Mouse (Mus musculus): ENCODE measurements around the gene Nr4a1. TPM values are rescaled to one million over a fixed set of nuclear protein-coding genes. Genes with fewer than 3 reads are reported as not detected.

Gene Nr4a1
- 16.0 and 16.4 TPM in 2 replicates for polyA plus RNA-seq (2015; fragmentation: Nextera tagmentation; extraction: Ambion mirVana)

GRCm38 (mm10) chr15:101253886-101254795, at the start of gene Nr4a1:
TSS of gene Nr4a1 (plus strand) at chr15:101254269.
- 2% methylated on average over 76 of the region's 82 CpGs for WGBS
- H3K9me3 ChIP-seq (replicated peaks) = no peaks in the 10 kb centered on the region
- H3K9ac ChIP-seq = peak within 1 kb of the TSS; percentile 54
- H3K4me1 ChIP-seq = peaks cover 18% of the 10 kb centered on the region
- peak; percentile 70 for ATAC-seq (ENCODE audit: insufficient number of reproducible peaks, low FRiP score, low TSS enrichment, low read depth)
- H3K27me3 ChIP-seq = no peaks in the 10 kb centered on the region
- peak within 1 kb of the TSS; percentile 65 for H3K27ac ChIP-seq (replicated peaks)
- H3K4me3 ChIP-seq (replicated peaks) = peak within 1 kb of the TSS; percentile 57
- H3K36me3 ChIP-seq = no peaks in the 10 kb centered on the region
- peak within 1 kb of the TSS; percentile 83 for H3K4me2 ChIP-seq (replicated peaks)

DNA sequence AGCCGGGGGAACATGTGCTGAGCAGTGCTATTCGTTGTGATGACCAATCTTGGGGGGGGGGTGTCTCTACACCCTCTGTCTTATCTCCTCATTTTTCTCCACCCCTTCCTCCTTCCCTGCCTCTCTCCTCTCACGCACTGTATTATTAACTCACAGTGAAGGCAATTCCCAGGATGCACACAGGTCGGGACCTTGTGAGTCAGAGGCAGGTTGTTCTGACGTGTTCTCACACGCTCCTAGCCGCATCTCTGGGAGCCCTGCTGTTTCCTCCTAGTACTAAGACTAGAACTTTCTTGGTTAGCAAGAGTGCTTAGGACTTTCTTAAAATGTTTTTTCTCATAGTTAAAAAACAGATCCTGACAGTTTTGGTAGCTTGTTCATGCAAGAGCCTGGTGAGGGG, 49.3 kb upstream of the Nr4a1 start:
- no peak overlapping the region for H3K4me2 ChIP-seq (replicated peaks)
- peaks cover 95% of the 10 kb centered on the region for H3K36me3 ChIP-seq
- H3K4me3 ChIP-seq (replicated peaks) = no peak overlapping the region
- WGBS = 59% methylated on average over 7 of the region's 7 CpGs
- H3K27me3 ChIP-seq = no peaks in the 10 kb centered on the region
- no peak for ATAC-seq (ENCODE audit: insufficient number of reproducible peaks, low FRiP score, low TSS enrichment, low read depth)
- H3K4me1 ChIP-seq = no peaks in the 10 kb centered on the region
- no peak overlapping the region for H3K27ac ChIP-seq (replicated peaks)
- no peak overlapping the region for H3K9ac ChIP-seq
- H3K9me3 ChIP-seq (replicated peaks) = no peaks in the 10 kb centered on the region

DNA sequence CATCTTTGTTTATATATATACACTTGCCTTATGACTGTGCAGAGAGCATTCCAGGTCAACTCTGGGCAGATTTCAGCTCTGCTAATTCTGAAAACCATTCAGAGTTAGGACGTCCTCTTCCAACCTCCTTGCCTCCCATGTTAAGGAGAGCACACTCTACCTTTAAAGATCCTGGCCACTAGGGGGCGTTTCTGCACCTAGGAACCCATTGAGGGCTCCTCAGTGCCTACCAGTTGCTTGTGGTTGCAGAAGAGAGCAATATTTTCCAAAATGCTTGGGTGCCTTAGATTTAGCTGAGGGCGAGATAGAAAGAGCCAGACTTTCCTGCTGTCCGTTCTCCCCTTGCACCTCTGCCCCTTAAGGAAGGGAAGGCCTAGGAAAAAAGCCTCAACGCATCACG, 43.8 kb upstream of the Nr4a1 start:
- Histone ChIP-seq H3K4me3 (replicated peaks) (no peak overlapping the region), H3K9me3 (replicated peaks) (no peaks in the 10 kb centered on the region), H3K4me1 (peaks cover 4% of the 10 kb centered on the region; the same call in 1 of the 2 replicates), H3K27ac (replicated peaks) (no peak overlapping the region), H3K4me2 (replicated peaks) (no peak overlapping the region), H3K9ac (no peak overlapping the region), H3K36me3 (peaks cover 67% of the 10 kb centered on the region), H3K27me3 (no peaks in the 10 kb centered on the region)
- ATAC-seq (ENCODE audit: insufficient number of reproducible peaks, low FRiP score, low TSS enrichment, low read depth) = no peak
- 64% methylated on average over 6 of the region's 6 CpGs for WGBS

DNA sequence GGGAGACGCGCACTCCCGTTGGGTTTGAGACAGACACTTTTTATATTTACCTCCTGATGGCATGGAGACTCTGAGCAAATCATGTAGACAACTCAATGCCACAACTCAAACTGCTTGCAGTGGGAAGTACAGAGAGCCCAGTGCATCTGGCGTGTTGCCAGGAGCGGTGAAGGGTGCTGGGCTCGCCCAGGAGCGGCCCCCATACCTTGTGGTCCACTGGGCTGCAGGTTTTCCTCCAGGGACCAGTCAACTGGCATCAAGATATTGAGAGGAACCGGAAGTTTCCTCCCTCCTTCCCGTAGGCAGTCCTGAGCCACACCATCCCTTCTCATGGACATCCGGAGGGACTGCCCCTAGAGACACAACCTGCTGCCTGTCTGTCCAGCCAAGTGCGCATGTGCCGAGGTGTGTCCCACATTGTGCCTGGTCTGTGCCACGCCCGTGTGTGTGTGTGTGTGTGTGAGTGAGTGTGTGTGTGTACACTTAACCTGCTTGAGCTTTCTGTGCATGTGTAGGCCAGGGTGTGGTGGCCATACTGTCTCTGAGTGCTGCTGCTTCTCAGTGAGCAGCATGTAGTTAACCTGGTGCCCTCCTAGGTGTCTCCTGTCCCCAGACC, 43.0 kb upstream of the Nr4a1 start:
- Histone ChIP-seq H3K27ac (replicated peaks) (0 out of 2 replicates have a peak overlapping the region, but pooled peaks have one; percentile 0), H3K4me1 (peaks cover 4% of the 10 kb centered on the region; the same call in 1 of the 2 replicates), H3K9ac (no peak overlapping the region), H3K36me3 (peaks cover 62% of the 10 kb centered on the region), H3K27me3 (no peaks in the 10 kb centered on the region), H3K4me3 (replicated peaks) (no peak overlapping the region), H3K4me2 (replicated peaks) (no peak overlapping the region), H3K9me3 (replicated peaks) (no peaks in the 10 kb centered on the region)
- WGBS = 86% methylated on average over 14 of the region's 14 CpGs
- no peak for ATAC-seq (ENCODE audit: insufficient number of reproducible peaks, low FRiP score, low TSS enrichment, low read depth)

DNA sequence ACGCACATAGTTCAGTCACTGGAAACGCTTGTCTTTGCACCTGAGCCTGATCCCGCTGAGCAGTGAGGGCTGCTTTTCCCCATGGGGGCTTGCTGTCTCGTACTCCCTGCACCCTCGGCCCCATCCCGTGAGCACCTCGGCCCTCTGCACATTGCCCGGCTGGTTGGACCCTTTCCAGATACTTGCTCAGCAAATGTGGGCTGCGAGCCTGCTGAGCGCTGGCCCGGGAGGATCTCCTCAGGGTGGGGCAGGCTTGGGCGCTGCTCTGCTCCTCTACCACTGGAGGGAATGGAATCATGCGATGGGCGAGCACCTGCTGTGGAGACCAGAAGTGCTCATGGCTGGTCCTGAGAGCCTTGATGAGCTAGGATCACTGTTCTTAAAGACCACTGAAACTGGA, 41.6 kb upstream of the Nr4a1 start:
- no peaks in the 10 kb centered on the region for H3K27me3 ChIP-seq
- H3K9ac ChIP-seq = no peak overlapping the region
- no peak overlapping the region for H3K4me2 ChIP-seq (replicated peaks)
- no peak overlapping the region for H3K27ac ChIP-seq (replicated peaks)
- no peaks in the 10 kb centered on the region for H3K9me3 ChIP-seq (replicated peaks)
- H3K36me3 ChIP-seq = peaks cover 48% of the 10 kb centered on the region
- WGBS = 67% methylated on average over 14 of the region's 14 CpGs
- ATAC-seq (ENCODE audit: insufficient number of reproducible peaks, low FRiP score, low TSS enrichment, low read depth) = peak; percentile 58; the same call in 1 of the 2 replicates
- peaks cover 4% of the 10 kb centered on the region; the same call in 1 of the 2 replicates for H3K4me1 ChIP-seq
- H3K4me3 ChIP-seq (replicated peaks) = no peak overlapping the region

DNA sequence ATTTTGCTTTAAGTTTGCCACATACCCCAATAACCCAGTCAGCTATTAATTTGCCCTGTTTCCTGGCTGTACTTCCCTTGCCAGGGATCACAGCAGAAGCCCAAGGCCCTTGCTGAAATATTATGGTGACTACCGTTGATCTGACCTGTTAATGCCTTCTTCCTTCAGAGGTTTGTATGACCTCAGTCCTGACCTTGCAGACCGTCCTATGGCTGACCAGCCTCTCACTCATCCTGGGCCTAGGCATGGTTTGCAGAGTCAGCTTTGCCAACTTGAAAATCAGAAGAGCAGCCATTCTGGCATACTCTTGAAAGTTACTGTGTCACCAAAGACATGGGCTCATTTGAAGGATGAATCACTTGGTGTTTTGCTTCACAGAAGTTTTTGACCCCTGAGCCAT, 38.9 kb upstream of the Nr4a1 start:
- Histone ChIP-seq H3K9me3 (replicated peaks) (no peaks in the 10 kb centered on the region), H3K4me3 (replicated peaks) (no peak overlapping the region), H3K4me1 (peaks cover 10% of the 10 kb centered on the region), H3K36me3 (peaks cover 26% of the 10 kb centered on the region), H3K27ac (replicated peaks) (no peak overlapping the region), H3K27me3 (no peaks in the 10 kb centered on the region), H3K9ac (no peak overlapping the region), H3K4me2 (replicated peaks) (no peak overlapping the region)
- no peak for ATAC-seq (ENCODE audit: insufficient number of reproducible peaks, low FRiP score, low TSS enrichment, low read depth)
- 70% methylated on average over 2 of the region's 2 CpGs for WGBS

DNA sequence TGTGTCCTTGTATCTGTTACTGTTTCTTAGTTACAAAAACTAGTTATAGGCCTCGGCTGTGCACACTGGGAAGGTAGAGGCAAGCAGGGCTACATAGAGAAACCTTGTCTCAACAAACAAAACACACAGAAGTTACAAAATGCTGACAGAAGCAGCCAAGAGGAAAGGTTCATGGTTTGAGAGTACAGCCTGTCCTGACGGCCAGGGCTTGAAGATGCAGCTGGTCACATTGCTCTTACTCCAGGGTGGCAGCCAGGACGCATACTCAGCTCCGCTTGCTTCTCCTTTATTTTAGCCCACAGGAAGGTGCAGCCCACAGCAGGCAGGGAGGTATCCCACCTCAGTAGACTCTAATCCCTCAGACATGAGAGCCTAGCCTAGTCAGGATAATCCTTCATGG, 38.0 kb upstream of the Nr4a1 start:
- no peak overlapping the region for H3K4me3 ChIP-seq (replicated peaks)
- H3K36me3 ChIP-seq = peaks cover 17% of the 10 kb centered on the region
- no peak overlapping the region for H3K27ac ChIP-seq (replicated peaks)
- H3K4me2 ChIP-seq (replicated peaks) = no peak overlapping the region
- WGBS = 72% methylated on average over 4 of the region's 4 CpGs
- H3K9me3 ChIP-seq (replicated peaks) = no peaks in the 10 kb centered on the region
- ATAC-seq (ENCODE audit: insufficient number of reproducible peaks, low FRiP score, low TSS enrichment, low read depth) = no peak
- H3K27me3 ChIP-seq = no peaks in the 10 kb centered on the region
- no peak overlapping the region for H3K9ac ChIP-seq
- H3K4me1 ChIP-seq = peaks cover 19% of the 10 kb centered on the region

DNA sequence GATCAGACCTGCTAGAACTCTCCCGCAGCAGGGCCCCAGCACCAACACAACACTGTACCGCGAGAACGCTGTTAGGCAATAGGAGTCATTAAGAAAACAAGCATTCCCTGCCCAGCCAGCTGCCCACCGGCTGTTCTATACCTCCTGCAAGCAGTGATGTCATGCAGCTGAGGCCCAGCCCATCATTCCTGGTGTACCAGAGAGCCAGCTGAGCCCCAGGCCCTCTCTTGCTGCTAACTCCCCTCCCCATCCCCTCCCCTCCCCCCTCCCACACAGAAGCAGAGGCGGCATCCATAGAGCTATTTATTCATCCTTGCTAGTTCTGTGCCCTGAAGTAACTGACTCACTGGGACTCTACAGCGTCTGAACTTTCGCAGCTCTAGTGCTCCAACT, 33.2 kb upstream of the Nr4a1 start:
- Histone ChIP-seq H3K4me2 (replicated peaks) (peak overlapping the region; percentile 37), H3K36me3 (no peaks in the 10 kb centered on the region), H3K9ac (no peak overlapping the region), H3K27me3 (no peaks in the 10 kb centered on the region), H3K4me3 (replicated peaks) (peak overlapping the region; percentile 26; the same call in 1 of the 2 replicates), H3K27ac (replicated peaks) (peak overlapping the region; percentile 88), H3K9me3 (replicated peaks) (no peaks in the 10 kb centered on the region), H3K4me1 (peaks cover 58% of the 10 kb centered on the region)
- peak; percentile 69 for ATAC-seq (ENCODE audit: insufficient number of reproducible peaks, low FRiP score, low TSS enrichment, low read depth)
- WGBS = 2% methylated on average over 8 of the region's 8 CpGs

DNA sequence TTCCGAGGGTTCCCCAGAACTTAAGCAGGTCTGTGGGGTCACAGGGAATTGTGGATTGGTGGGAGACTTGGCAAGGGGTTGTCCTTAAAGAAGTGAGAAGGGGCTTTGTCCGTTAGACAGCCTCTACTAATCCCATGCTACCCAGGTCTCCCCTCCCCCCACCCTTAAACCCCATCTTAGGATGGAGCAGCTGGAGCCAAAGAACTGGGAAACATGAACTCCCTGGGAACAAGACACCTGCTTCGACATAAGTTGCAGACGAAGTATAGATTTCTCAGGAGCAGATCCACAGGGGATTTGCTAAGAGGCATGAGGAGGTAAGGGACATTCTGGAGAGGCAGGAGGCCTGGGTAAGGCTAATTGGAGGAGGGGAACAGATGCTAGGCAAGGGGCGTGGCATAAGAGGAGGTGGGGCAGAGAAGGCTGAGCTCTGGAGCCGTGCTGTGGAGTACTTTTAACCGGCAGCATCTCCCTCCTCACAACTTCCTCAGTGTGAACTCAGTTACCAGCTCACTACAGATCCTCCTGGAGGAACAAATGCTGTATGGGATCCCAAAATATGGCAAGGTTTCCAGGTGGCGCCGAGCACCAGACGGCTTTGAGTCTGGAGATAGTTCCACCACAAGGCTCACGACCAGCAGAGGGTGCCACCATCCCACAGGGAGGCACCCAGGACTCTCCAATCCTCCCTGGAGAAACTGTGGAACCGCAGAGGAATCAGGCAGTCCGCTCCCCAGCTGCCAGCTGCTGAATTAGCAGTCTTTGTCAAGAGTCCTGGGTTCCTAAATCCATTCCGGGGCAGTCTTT, 32.6 kb upstream of the Nr4a1 start:
- Histone ChIP-seq H3K36me3 (no peaks in the 10 kb centered on the region), H3K4me1 (peaks cover 62% of the 10 kb centered on the region), H3K9ac (no peak overlapping the region), H3K4me2 (replicated peaks) (peak overlapping the region; percentile 37), H3K9me3 (replicated peaks) (no peaks in the 10 kb centered on the region), H3K27ac (replicated peaks) (peak overlapping the region; percentile 88), H3K4me3 (replicated peaks) (peak overlapping the region; percentile 26), H3K27me3 (no peaks in the 10 kb centered on the region)
- WGBS = 1% methylated on average over 14 of the region's 14 CpGs
- peak; percentile 45; the same call in 1 of the 2 replicates for ATAC-seq (ENCODE audit: insufficient number of reproducible peaks, low FRiP score, low TSS enrichment, low read depth)

DNA sequence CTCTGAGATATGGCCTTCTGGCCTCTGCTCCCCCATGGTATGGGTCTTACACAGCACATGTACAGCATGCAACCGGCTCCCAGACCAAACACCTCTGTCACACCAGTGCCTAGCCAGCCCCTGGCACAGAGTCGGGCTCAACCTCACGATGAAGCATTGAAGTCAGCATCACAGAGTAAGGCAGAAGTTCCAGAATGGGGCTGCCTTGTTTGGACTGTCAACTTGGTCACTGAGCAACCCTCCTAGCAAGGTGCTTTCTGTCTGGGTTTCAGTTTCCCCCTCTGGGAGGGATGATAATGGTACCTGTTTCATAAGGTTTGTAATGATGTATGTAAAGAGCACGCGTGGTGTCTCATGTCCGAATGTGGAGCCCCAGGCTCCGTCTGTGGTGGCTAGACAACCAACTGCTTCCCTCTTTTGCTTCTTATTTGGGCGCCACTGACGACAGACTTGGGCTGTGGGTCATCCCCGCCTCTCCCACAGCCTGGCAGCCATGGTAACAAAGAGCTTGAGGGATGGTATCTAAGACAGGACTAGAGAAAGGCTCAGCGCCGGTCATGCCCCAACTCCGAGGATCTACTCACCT, 31.1 kb upstream of the Nr4a1 start:
- WGBS = 51% methylated on average over 13 of the region's 13 CpGs
- Histone ChIP-seq H3K4me3 (replicated peaks) (no peak overlapping the region), H3K4me1 (peaks cover 77% of the 10 kb centered on the region)

More for the DNA sequence above, 31.1 kb upstream of the Nr4a1 start:
- Histone ChIP-seq H3K27me3 (no peaks in the 10 kb centered on the region), H3K4me2 (replicated peaks) (peak overlapping the region; percentile 88; the same call in 1 of the 2 replicates), H3K27ac (replicated peaks) (0 out of 2 replicates have a peak overlapping the region, but pooled peaks have one; percentile 88), H3K36me3 (no peaks in the 10 kb centered on the region), H3K9me3 (replicated peaks) (no peaks in the 10 kb centered on the region), H3K9ac (no peak overlapping the region)
- ATAC-seq (ENCODE audit: insufficient number of reproducible peaks, low FRiP score, low TSS enrichment, low read depth) = no peak
